Mouse (Mus musculus): Measurements from ENCODE around the gene Trim25.

DNA sequence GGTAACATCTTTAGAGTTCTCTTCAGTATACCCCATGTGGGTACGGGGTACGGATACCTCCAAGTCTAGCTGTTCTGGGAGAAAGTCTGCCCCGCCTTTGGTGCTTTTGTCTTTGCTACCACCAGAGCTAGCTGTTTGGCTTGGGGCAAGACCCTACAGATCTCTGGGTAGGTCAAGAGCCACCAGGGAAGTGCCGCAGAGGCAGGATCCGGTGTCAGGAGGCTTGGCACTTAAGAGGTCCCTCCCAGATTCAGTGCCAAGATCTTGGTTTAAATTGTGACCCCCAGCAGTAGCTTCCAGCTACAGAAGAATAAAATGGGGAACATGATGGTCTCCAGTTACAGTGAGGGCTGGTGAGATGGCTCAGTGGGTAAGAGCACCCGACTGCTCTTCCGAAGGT lies 2.4 kb downstream of the Trim25 start:
- TF ChIP-seq EP300 (IDR thresholded peaks at IDR 0.05) (no peak), CTCF (IDR thresholded peaks at IDR 0.05) (no peak)

Data from lung, postnatal 0 days (tissue).